Mouse (Mus musculus) liver, adult 2 months (tissue): ENCODE results near the gene Slc41a2. TPM values are rescaled to one million over a fixed set of nuclear protein-coding genes. Genes with fewer than 3 reads are reported as not detected.
A peak's percentile ranks its signal among the peaks of the same experiment; 100 is the strongest.

Source experiments
- DNase-seq: peaks from one replicate; pipeline ENCODE4 v3.0.0-alpha.2; 2011; ENCODE audit warnings: low read depth, low spot score; ENCODE audit errors: extremely low read depth
- H3K27ac ChIP-seq: fragments of 200-500 bp; replicated peaks from 2 replicates; pipeline ENCODE4 v1.5.1; 2012; ENCODE audit warnings: low read depth, mild to moderate bottlenecking, control low read depth, inconsistent platforms, low read length; ENCODE audit not compliant: insufficient read depth
- H3K27me3 ChIP-seq: fragments of 200-500 bp; 2 replicates; pipeline ENCODE4 v1.6.1; 2012; ENCODE audit warnings: mild to moderate bottlenecking, moderate library complexity, low read length, inconsistent platforms; ENCODE audit not compliant: control insufficient read depth, insufficient read depth
- H3K36me3 ChIP-seq: fragments of 200-500 bp; 2 replicates; pipeline ENCODE4 v1.6.1; 2012; ENCODE audit warnings: low read length, inconsistent platforms; ENCODE audit not compliant: control insufficient read depth, insufficient read depth
- H3K4me1 ChIP-seq: fragments of 200-500 bp; 2 replicates; pipeline ENCODE4 v1.6.1; 2011; ENCODE audit warnings: low read length; ENCODE audit not compliant: control insufficient read depth, insufficient read depth
- H3K4me3 ChIP-seq: fragments of 200-500 bp; 2 replicates; pipeline ENCODE4 v1.5.1; 2011; ENCODE audit warnings: low read depth, mild to moderate bottlenecking, control low read depth, low read length, moderate library complexity; ENCODE audit not compliant: insufficient read depth
- H3K79me2 ChIP-seq: fragments of 200-500 bp; 2 replicates; pipeline ENCODE4 v1.6.1; 2012; ENCODE audit warnings: inconsistent platforms, mild to moderate bottlenecking, low read length, moderate library complexity; ENCODE audit not compliant: control insufficient read depth, insufficient read depth
- H3K9ac ChIP-seq: fragments of 200-500 bp; 2 replicates; pipeline ENCODE4 v1.6.1; 2012; ENCODE audit warnings: low read depth, mild to moderate bottlenecking, control low read depth, inconsistent platforms, low read length
- CTCF ChIP-seq: fragments of 200-500 bp; IDR thresholded peaks from 2 replicates; pipeline ENCODE4 v1.5.1; 2011; ENCODE audit warnings: low read depth, low read length, control low read depth
- POLR2A ChIP-seq: fragments of 200-500 bp; IDR thresholded peaks from 2 replicates; pipeline ENCODE4 v1.6.1; 2011; ENCODE audit warnings: low read length, control low read depth; ENCODE audit not compliant: insufficient read depth; ENCODE audit errors: extremely low read depth
- WGBS: fragments of 180-500 bp; shearing (Covaris S2); methylation state at CpG from one replicate; pipeline ENCODE4 v1.1.7; 2018; 5-methylcytosine and 5-hydroxymethylcytosine counted together
- polyA plus RNA-seq: library from polyadenylated mRNA; depleted of rRNA; stranded (reverse); fragments of >200 nt; gene quantifications from 2 replicates; pipeline ENCODE4 v1.2.3, GENCODE M21; 2012; rRNA removed
- total RNA-seq: library from RNA; depleted of rRNA; stranded (reverse); fragments of >200 nt; gene quantifications from 2 replicates; pipeline ENCODE4 v1.2.3, GENCODE M21; 2014; rRNA removed

The Slc41a2 gene
- 7.4 and 9.5 TPM in 2 replicates for total RNA-seq
- 4.3 and 4.5 TPM in 2 replicates for polyA plus RNA-seq

- no peaks in the 10 kb centered on the region for H3K36me3 ChIP-seq
- H3K79me2 ChIP-seq, result peaks cover 2% of the 10 kb centered on the region; the same call in 1 of the 2 replicates
- WGBS, result 2% methylated on average over 98 of the region's 102 CpGs
- peak within 1 kb of the TSS; percentile 74 for H3K9ac ChIP-seq
- no peak for TF ChIP-seq POLR2A
- no peak for TF ChIP-seq CTCF
- peak within 1 kb of the TSS; percentile 73 for H3K4me3 ChIP-seq
- peak within 1 kb of the TSS; percentile 51; the same call in 1 of the 2 replicates for H3K27ac ChIP-seq
- no peaks in the 10 kb centered on the region for H3K27me3 ChIP-seq
- peak; percentile 42 for DNase-seq
- H3K4me1 ChIP-seq, result 0 out of 2 replicates have a peak, but pooled peaks cover 3% of the 10 kb centered on the region
Observed at GRCm38 (mm10) chr10:83337159-83337951, at the start of gene Slc41a2. Slc41a2 (minus strand) TSS chr10:83337882.

GRCm38 (mm10) chr10:83385330-83385910 is 47.7 kb upstream of the Slc41a2 start:
- Histone ChIP-seq H3K36me3 (no peaks in the 10 kb centered on the region), H3K79me2 (no peaks in the 10 kb centered on the region), H3K27ac (no peak overlapping the region), H3K4me1 (no peaks in the 10 kb centered on the region), H3K9ac (no peak overlapping the region), H3K27me3 (no peaks in the 10 kb centered on the region), H3K4me3 (no peak overlapping the region)
- 86% methylated on average over 7 of the region's 7 CpGs for WGBS
- TF ChIP-seq CTCF (no peak), POLR2A (no peak)
- no peak for DNase-seq

- no peaks in the 10 kb centered on the region for H3K79me2 ChIP-seq
- no peaks in the 10 kb centered on the region for H3K27me3 ChIP-seq
- no peak for DNase-seq
- TF ChIP-seq CTCF, result no peak
- no peak for TF ChIP-seq POLR2A
- no peak overlapping the region for H3K27ac ChIP-seq
- H3K4me1 ChIP-seq, result no peaks in the 10 kb centered on the region
- H3K4me3 ChIP-seq, result no peak overlapping the region
- 93% methylated on average over 8 of the region's 8 CpGs for WGBS
- no peak overlapping the region for H3K9ac ChIP-seq
- H3K36me3 ChIP-seq, result no peaks in the 10 kb centered on the region
Observed at GRCm38 (mm10) chr10:83384456-83385215, 47.0 kb upstream of the Slc41a2 start.

DNA sequence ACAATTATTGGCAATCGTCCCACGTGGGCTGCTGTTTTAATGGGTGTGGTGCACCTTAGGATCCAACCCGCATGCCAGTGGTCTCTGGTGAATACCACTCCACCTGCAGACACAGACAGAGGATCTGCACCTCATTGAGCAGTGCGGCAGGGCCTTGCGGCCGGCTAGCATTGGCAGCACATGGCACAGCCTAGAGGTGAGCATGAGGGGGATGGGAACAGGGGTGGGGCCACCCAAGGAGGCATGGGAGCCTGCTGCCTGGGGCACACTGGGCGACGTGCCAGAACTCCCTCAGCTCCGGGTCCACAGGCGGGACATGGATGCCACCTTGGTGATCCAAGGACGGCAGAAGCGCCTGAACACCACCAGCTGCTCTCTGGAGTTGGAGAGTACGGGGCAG is 46.2 kb upstream of the Slc41a2 start:
- Histone ChIP-seq H3K4me1 (no peaks in the 10 kb centered on the region), H3K79me2 (no peaks in the 10 kb centered on the region), H3K9ac (no peak overlapping the region), H3K27ac (no peak overlapping the region), H3K36me3 (no peaks in the 10 kb centered on the region), H3K4me3 (no peak overlapping the region), H3K27me3 (no peaks in the 10 kb centered on the region)
- TF ChIP-seq CTCF (no peak), POLR2A (no peak)
- DNase-seq, result no peak
- 94% methylated on average over 13 of the region's 13 CpGs for WGBS

- H3K36me3 ChIP-seq, result no peaks in the 10 kb centered on the region
- no peak for TF ChIP-seq POLR2A
- no peak for TF ChIP-seq CTCF
- no peaks in the 10 kb centered on the region for H3K79me2 ChIP-seq
- no peak overlapping the region for H3K27ac ChIP-seq
- 63% methylated on average over 2 of the region's 2 CpGs for WGBS
- H3K4me3 ChIP-seq, result no peak overlapping the region
- H3K27me3 ChIP-seq, result no peaks in the 10 kb centered on the region
- no peak overlapping the region for H3K9ac ChIP-seq
- DNase-seq, result no peak
- H3K4me1 ChIP-seq, result no peaks in the 10 kb centered on the region
Observed at GRCm38 (mm10) chr10:83382988-83383387, 45.3 kb upstream of the Slc41a2 start.
